Mouse (Mus musculus) Patski (cell line): ENCODE measurements around the gene Brd2. TPM values are rescaled to one million over a fixed set of nuclear protein-coding genes. Genes with fewer than 3 reads are reported as not detected.

Experiments
- ATAC-seq: fragments of 100-300 bp; one replicate; pipeline ENCODE4 v1.8.0; 2021
- CTCF ChIA-PET: fragments of 350-600 bp; sonication (Branson Sonifier 250); formaldehyde crosslinking; loops from one replicate; lab custom pipeline; 2022; ENCODE audit warnings: inconsistent platforms; lab: Charles Lee
- POLR2A ChIA-PET: fragments of 350-600 bp; sonication (Branson Sonifier 250); formaldehyde crosslinking; loops from one replicate; lab custom pipeline; 2022; ENCODE audit warnings: antibody characterized with exemption, inconsistent platforms; lab: Charles Lee
- DNase-seq: peaks from one replicate; pipeline ENCODE4 v3.0.0-alpha.2; 2011; ENCODE audit warnings: low read depth, low spot score
- H3K27me3 ChIP-seq: fragments of 371-371 bp; one replicate; pipeline ENCODE4 v1.5.1; 2021
- CTCF ChIP-seq: fragments of 100-300 bp; IDR thresholded peaks from one replicate; pipeline ENCODE4 v1.5.1; 2021
- in situ Hi-C: fragments of 300-500 bp; cut with MboI; formaldehyde crosslinking; loops from 3 replicates; pipeline ENCODE4 v1.11.1; 2018; ENCODE audit warnings: low pct_unique_long_range_greater_than_20kb, mixed read lengths
- polyA plus RNA-seq: library from polyadenylated mRNA; unstranded; gene quantifications from one replicate; pipeline ENCODE4 v1.2.3, GENCODE M21; 2021

The Brd2 gene
- polyA plus RNA-seq, 1 experiment from 2014 or later: 239 TPM

GRCm38 (mm10) chr17:34094283-34095035, 28.0 kb downstream of the Brd2 start:
- ChIA-PET POLR2A (no interaction called here), CTCF (interaction anchor here (1.2 kb wide), 1 partner anchor 12 kb away, joined by 3 read pairs; no protein-coding TSS in a partner anchor)
- ATAC-seq (no peak), DNase-seq (no peak)
- in situ Hi-C loops: no loop called here
- no peak for TF ChIP-seq CTCF
- H3K27me3 ChIP-seq: peaks cover 3% of the 10 kb centered on the region

GRCm38 (mm10) chr17:34093199-34093874, 29.1 kb downstream of the Brd2 start:
- ATAC-seq: no peak
- ChIA-PET CTCF (interaction anchor here (0.6 to 1.2 kb wide), 3 partner anchors 8 to 25 kb away, joined by 3 read pairs; no protein-coding TSS in a partner anchor), POLR2A (interaction anchor here (1.0 kb wide), 1 partner anchor 27 kb away, joined by 3 read pairs; no protein-coding TSS in a partner anchor)
- no peak for DNase-seq
- no peak for TF ChIP-seq CTCF
- in situ Hi-C loops: no loop called here
- H3K27me3 ChIP-seq: peaks cover 3% of the 10 kb centered on the region

GRCm38 (mm10) chr17:34092197-34092875, 30.1 kb downstream of the Brd2 start, which contains the start of gene H2-Oa:
TSS of gene H2-Oa (plus strand) at chr17:34092340.
- TF ChIP-seq CTCF: no peak
- ChIA-PET POLR2A (no interaction called here), CTCF (interaction anchor here (0.7 to 1.2 kb wide), 3 partner anchors 9 to 15 kb away, joined by 3 to 4 read pairs (median 3); no protein-coding TSS in a partner anchor)
- ATAC-seq: no peak
- H3K27me3 ChIP-seq: peaks cover 3% of the 10 kb centered on the region
- in situ Hi-C loops: no loop called here
- DNase-seq: no peak

- ChIA-PET CTCF (interaction anchor here (0.8 kb wide), 1 partner anchor 10 kb away, joined by 3 read pairs; no protein-coding TSS in a partner anchor), POLR2A (no interaction called here)
- H3K27me3 ChIP-seq: peaks cover 3% of the 10 kb centered on the region
- ATAC-seq: no peak
- in situ Hi-C loops: no loop called here
- no peak for DNase-seq
- no peak for TF ChIP-seq CTCF
Observed at GRCm38 (mm10) chr17:34090923-34091322, 31.5 kb downstream of the Brd2 start.

GRCm38 (mm10) chr17:34088124-34088523, 34.3 kb downstream of the Brd2 start:
- ChIA-PET POLR2A (interaction anchor here (0.6 kb wide), 2 partner anchors 34 to 37 kb away, joined by 3 to 4 read pairs; no protein-coding TSS in a partner anchor), CTCF (interaction anchor here (0.7 to 2.3 kb wide), 2 partner anchors 10 to 12 kb away, joined by 3 to 8 read pairs; no protein-coding TSS in a partner anchor)
- no peak for DNase-seq
- in situ Hi-C loops: no loop called here
- H3K27me3 ChIP-seq: peaks cover 3% of the 10 kb centered on the region
- TF ChIP-seq CTCF: no peak
- no peak for ATAC-seq

- no peak for TF ChIP-seq CTCF
- in situ Hi-C loops: no loop called here
- ChIA-PET POLR2A (no interaction called here), CTCF (interaction anchor here (2.3 kb wide), 1 partner anchor 9 kb away, joined by 8 read pairs; no protein-coding TSS in a partner anchor)
- DNase-seq (no peak), ATAC-seq (no peak)
- H3K27me3 ChIP-seq: peaks cover 3% of the 10 kb centered on the region
Observed at GRCm38 (mm10) chr17:34087386-34087785, 35.0 kb downstream of the Brd2 start.

- POLR2A ChIA-PET: no interaction called here
- ATAC-seq: no peak
- TF ChIP-seq CTCF: no peak
- H3K27me3 ChIP-seq: no peaks in the 10 kb centered on the region
- DNase-seq: no peak
- in situ Hi-C loops: no loop called here
- CTCF ChIA-PET: no interaction called here
Observed at GRCm38 (mm10) chr17:34083104-34083503, 39.3 kb downstream of the Brd2 start.

- no peak for ATAC-seq
- peaks cover 9% of the 10 kb centered on the region for H3K27me3 ChIP-seq
- ChIA-PET CTCF (interaction anchor here (1.3 to 2.1 kb wide), 3 partner anchors 9 to 90 kb away, joined by 4 to 8 read pairs (median 5); no protein-coding TSS in a partner anchor), POLR2A (no interaction called here)
- in situ Hi-C loops: loop anchor here (5.0 kb wide), 1 partner anchor 88 kb away; no protein-coding TSS in a partner anchor
- TF ChIP-seq CTCF: no peak
- DNase-seq: peak; percentile 17
Observed at GRCm38 (mm10) chr17:34079621-34080020, 42.8 kb downstream of the Brd2 start.

GRCm38 (mm10) chr17:34079002-34079401, 43.4 kb downstream of the Brd2 start:
- DNase-seq (no peak), ATAC-seq (no peak)
- in situ Hi-C loops: loop anchor here (5.0 kb wide), 1 partner anchor 88 kb away; no protein-coding TSS in a partner anchor
- no peak for TF ChIP-seq CTCF
- peaks cover 9% of the 10 kb centered on the region for H3K27me3 ChIP-seq
- POLR2A ChIA-PET: no interaction called here
- CTCF ChIA-PET: interaction anchor here (0.7 to 2.1 kb wide), 3 partner anchors 9 to 174 kb away, joined by 3 to 8 read pairs (median 5); no protein-coding TSS in a partner anchor

GRCm38 (mm10) chr17:34078148-34078547, 44.3 kb downstream of the Brd2 start:
- ChIA-PET POLR2A (interaction anchor here (0.9 to 1.0 kb wide), 2 partner anchors 25 to 93 kb away, joined by 3 read pairs; no protein-coding TSS in a partner anchor), CTCF (interaction anchor here (0.7 to 2.1 kb wide), 11 partner anchors 10 to 92 kb away, joined by 3 to 8 read pairs (median 3); partner anchors contain the start of gene H2-Oa)
- in situ Hi-C loops: loop anchor here (5.0 kb wide), 1 partner anchor 89 kb away; no protein-coding TSS in a partner anchor
- ATAC-seq: no peak
- no peak for TF ChIP-seq CTCF
- peaks cover 9% of the 10 kb centered on the region for H3K27me3 ChIP-seq
- DNase-seq: no peak
